ENCODE assay signal across 10 mouse cellular contexts in genomic region chr11:95266540-95267245, GRCm38 (mm10). TPM values are rescaled to one million over a fixed set of nuclear protein-coding genes. Genes with fewer than 3 reads are reported as not detected.
DNase-seq lines count a peak whose midpoint lies in the region; ATAC-seq lines count a peak whose summit lies in the region.
"Had no signal": no experiment of that assay in that cellular context is flagged by ENCODE, and none has a peak within 500 bp of the region (broad histone marks: within the 10 kb centered on the region; RNA-seq: fewer than 3 reads in every experiment).

No protein-coding gene starts in this region.

- H3K9ac ChIP-seq in liver, embryonic 11.5 days (ENCODE audit: low read depth, low read length), result no peak overlapping the region
- H3K9ac ChIP-seq: embryonic facial prominence, embryonic 13.5 days had no signal

- peaks cover 10% of the 10 kb centered on the region; the same call in 1 of the 2 replicates for H3K36me3 ChIP-seq in liver, embryonic 11.5 days (ENCODE audit: control insufficient read depth, insufficient read depth, low read length)

- H3K9me3 ChIP-seq in liver, embryonic 11.5 days (ENCODE audit: control insufficient read depth, low read length), result no peaks in the 10 kb centered on the region
- H3K9me3 ChIP-seq: embryonic facial prominence, embryonic 13.5 days had no signal

- H3K4me1 ChIP-seq in liver, embryonic 11.5 days (replicated peaks; ENCODE audit: control insufficient read depth, insufficient read depth, low read length), result 0 out of 2 replicates have a peak, but pooled peaks cover 2% of the 10 kb centered on the region

- intact Hi-C loops in heart, postnatal 10 days (cut with DNase I), result no loop called here

- no peak overlapping the region for H3K4me2 ChIP-seq in liver, embryonic 11.5 days
- H3K4me2 ChIP-seq: embryonic facial prominence, embryonic 13.5 days had no signal

- H3K27me3 ChIP-seq in liver, embryonic 11.5 days (replicated peaks; ENCODE audit: control insufficient read depth, insufficient read depth, low read length), result no peaks in the 10 kb centered on the region
- H3K27me3 ChIP-seq: embryonic facial prominence, embryonic 13.5 days had no signal

- peak; percentile 80 for DNase-seq in retina, postnatal 1 day
- no peak for DNase-seq in retina, embryonic 14.5 days (ENCODE audit: low spot score)
- DNase-seq in heart, postnatal 10 days, result peak; percentile 64 to 65
- DNase-seq in liver, embryonic 11.5 days (ENCODE audit: low spot score), result peak; percentile 30
- no peak for DNase-seq in frontal cortex, postnatal 25 days (ENCODE audit: low spot score in 2 of 2)
- DNase-seq: thymus, postnatal 4 days had no signal

- 63% methylated on average over 6 of the region's 6 CpGs for WGBS in liver, embryonic 11.5 days

- no peak overlapping the region for H3K4me3 ChIP-seq in liver, embryonic 11.5 days (ENCODE audit: low read depth, low read length)
- H3K4me3 ChIP-seq: embryonic facial prominence, embryonic 13.5 days had no signal

- no peak for ATAC-seq in liver, embryonic 11.5 days (replicated peaks; ENCODE audit: low FRiP score)
- no peak for ATAC-seq in inflammation-experienced regulatory T-cells, adult 6 months
- ATAC-seq in monocyte, adult 5-6 weeks (replicated peaks; ENCODE audit: insufficient number of reproducible peaks, low FRiP score, low TSS enrichment, poor library complexity, severe bottlenecking), result no peak

- no peak overlapping the region for H3K27ac ChIP-seq in liver, embryonic 11.5 days (ENCODE audit: low read depth, low read length)
- H3K27ac ChIP-seq: embryonic facial prominence, embryonic 13.5 days had no signal

RNA-seq across cellular contexts. Expression of gene Tac4, which starts 5.4 kb away (rescaled TPM):
- total RNA-seq in heart, postnatal 10 days (2021), result not detected
- polyA plus RNA-seq in liver, embryonic 11.5 days (2014; fragmentation: Nextera tagmentation; extraction: Ambion mirVana), result not detected in 2 replicates
- under 1 TPM in 1 of 3 experiments, not detected in 2; 0.47 TPM for polyA plus RNA-seq in inflammation-experienced regulatory T-cells, adult 6 months (2017; shearing (Covaris generic))
- 0.87 TPM in 1 of 3 replicates, not detected in the others for total RNA-seq in monocyte, adult 5-6 weeks (2017)
- total RNA-seq: layer of hippocampus, adult 8-10 months had no signal
- polyA plus RNA-seq: embryonic facial prominence, embryonic 13.5 days had no signal

RNA-seq across cellular contexts. Expression of gene Kat7, which starts 43.4 kb away (rescaled TPM):
- 10 to 100 TPM; 45.1 to 51.1 TPM for total RNA-seq in heart, postnatal 10 days (2021)
- 65.4 and 72.5 TPM in 2 replicates for polyA plus RNA-seq in liver, embryonic 11.5 days (2014; fragmentation: Nextera tagmentation; extraction: Ambion mirVana)
- 10 to 100 TPM; 45.4 to 49.3 (median 47.4) TPM for polyA plus RNA-seq in inflammation-experienced regulatory T-cells, adult 6 months (2017; shearing (Covaris generic))
- total RNA-seq in monocyte, adult 5-6 weeks (2017), result 72.7 to 88.8 TPM (median 87.7 TPM) in 3 replicates

Comparison
In these comparisons a context has a peak if more than half of its experiments do, and no peak if none do; other contexts are left out.
1. DNase-seq: peak in retina, postnatal 1 day (single experiment), heart, postnatal 10 days (2 of 2) and liver, embryonic 11.5 days (single experiment); none in retina, embryonic 14.5 days (single experiment) and frontal cortex, postnatal 25 days (0 of 2).